Mouse (Mus musculus): ENCODE results near the gene Pcbp4. TPM values are rescaled to one million over a fixed set of nuclear protein-coding genes. Genes with fewer than 3 reads are reported as not detected.
A peak's percentile ranks its signal among the peaks of the same experiment; 100 is the strongest.

The Pcbp4 gene
- polyA plus RNA-seq, 1 experiment from 2014 or later, result 80.6 TPM

GRCm38 (mm10) chr9:106467746-106468145, 14.7 kb downstream of the Pcbp4 start:
- Histone ChIP-seq H3K4me2 (no peak overlapping the region), H3K36me3 (peaks cover 12% of the 10 kb centered on the region), H3K4me1 (peaks cover 23% of the 10 kb centered on the region), H3K27ac (no peak overlapping the region), H3K9ac (no peak overlapping the region), H3K4me3 (no peak overlapping the region), H3K27me3 (0 out of 2 replicates have a peak, but pooled peaks cover 7% of the 10 kb centered on the region), H3K9me3 (no peaks in the 10 kb centered on the region)
- 84% methylated on average over 7 of the region's 7 CpGs for whole genome bisulfite sequencing
- no peak for ATAC-seq (ENCODE audit: borderline replicate concordance, extremely low read depth, low FRiP score, low TSS enrichment)

GRCm38 (mm10) chr9:106469317-106469716, 16.2 kb downstream of the Pcbp4 start:
- Histone ChIP-seq H3K27me3 (0 out of 2 replicates have a peak, but pooled peaks cover 7% of the 10 kb centered on the region), H3K9me3 (no peaks in the 10 kb centered on the region), H3K4me2 (no peak overlapping the region), H3K4me3 (no peak overlapping the region), H3K27ac (no peak overlapping the region), H3K4me1 (peaks cover 33% of the 10 kb centered on the region), H3K9ac (no peak overlapping the region), H3K36me3 (no peaks in the 10 kb centered on the region)
- WGBS, result 63% methylated on average over 6 of the region's 6 CpGs
- ATAC-seq (ENCODE audit: borderline replicate concordance, extremely low read depth, low FRiP score, low TSS enrichment), result no peak

GRCm38 (mm10) chr9:106469776-106470175, 16.7 kb downstream of the Pcbp4 start:
- H3K9me3 ChIP-seq, result no peaks in the 10 kb centered on the region
- no peak overlapping the region for H3K4me3 ChIP-seq
- no peak for ATAC-seq (ENCODE audit: borderline replicate concordance, extremely low read depth, low FRiP score, low TSS enrichment)
- WGBS, result 59% methylated on average over 9 of the region's 9 CpGs
- no peak overlapping the region for H3K27ac ChIP-seq
- H3K27me3 ChIP-seq, result 0 out of 2 replicates have a peak, but pooled peaks cover 7% of the 10 kb centered on the region
- no peaks in the 10 kb centered on the region for H3K36me3 ChIP-seq
- H3K9ac ChIP-seq, result no peak overlapping the region
- H3K4me2 ChIP-seq, result no peak overlapping the region
- H3K4me1 ChIP-seq, result peaks cover 34% of the 10 kb centered on the region

- Histone ChIP-seq H3K36me3 (no peaks in the 10 kb centered on the region), H3K4me2 (peak overlapping the region; percentile 40), H3K9ac (no peak overlapping the region; the same call in 1 of the 2 replicates), H3K9me3 (no peaks in the 10 kb centered on the region), H3K27ac (no peak overlapping the region), H3K4me1 (peaks cover 40% of the 10 kb centered on the region), H3K27me3 (no peaks in the 10 kb centered on the region), H3K4me3 (no peak overlapping the region)
- ATAC-seq (ENCODE audit: borderline replicate concordance, extremely low read depth, low FRiP score, low TSS enrichment), result no peak
- WGBS, result 71% methylated on average over 13 of the region's 14 CpGs
These were observed 18.1 kb downstream of the Pcbp4 start for GRCm38 (mm10) chr9:106470991-106471750.

- peak; percentile 13; the same call in 1 of the 2 replicates for ATAC-seq (ENCODE audit: borderline replicate concordance, extremely low read depth, low FRiP score, low TSS enrichment)
- Histone ChIP-seq H3K36me3 (no peaks in the 10 kb centered on the region), H3K9me3 (no peaks in the 10 kb centered on the region), H3K4me1 (peaks cover 45% of the 10 kb centered on the region), H3K27me3 (no peaks in the 10 kb centered on the region), H3K4me2 (peak overlapping the region; percentile 40), H3K4me3 (no peak overlapping the region), H3K27ac (0 out of 2 replicates have a peak overlapping the region, but pooled peaks have one; percentile 30), H3K9ac (no peak overlapping the region; the same call in 1 of the 2 replicates)
- 10% methylated on average over 5 of the region's 5 CpGs for WGBS
These were observed 18.8 kb downstream of the Pcbp4 start for GRCm38 (mm10) chr9:106471892-106472291.

GRCm38 (mm10) chr9:106472321-106472720, 19.2 kb downstream of the Pcbp4 start:
- no peak overlapping the region for H3K9ac ChIP-seq
- WGBS, result 55% methylated on average over 4 of the region's 4 CpGs
- H3K9me3 ChIP-seq, result no peaks in the 10 kb centered on the region
- H3K4me3 ChIP-seq, result no peak overlapping the region
- ATAC-seq (ENCODE audit: borderline replicate concordance, extremely low read depth, low FRiP score, low TSS enrichment), result no peak
- H3K36me3 ChIP-seq, result no peaks in the 10 kb centered on the region
- H3K4me2 ChIP-seq, result peak overlapping the region; percentile 40; the same call in 1 of the 2 replicates
- no peaks in the 10 kb centered on the region for H3K27me3 ChIP-seq
- H3K4me1 ChIP-seq, result peaks cover 45% of the 10 kb centered on the region
- peak overlapping the region; percentile 30; the same call in 1 of the 2 replicates for H3K27ac ChIP-seq

- Histone ChIP-seq H3K27ac (no peak overlapping the region), H3K27me3 (no peaks in the 10 kb centered on the region), H3K9ac (no peak overlapping the region), H3K9me3 (no peaks in the 10 kb centered on the region), H3K36me3 (no peaks in the 10 kb centered on the region), H3K4me1 (peaks cover 52% of the 10 kb centered on the region), H3K4me3 (no peak overlapping the region), H3K4me2 (no peak overlapping the region)
- no peak for ATAC-seq (ENCODE audit: borderline replicate concordance, extremely low read depth, low FRiP score, low TSS enrichment)
- 83% methylated on average over 16 of the region's 16 CpGs for WGBS
These were observed 20.1 kb downstream of the Pcbp4 start for GRCm38 (mm10) chr9:106473081-106473752.

- Histone ChIP-seq H3K9ac (no peak overlapping the region), H3K27ac (no peak overlapping the region), H3K4me2 (no peak overlapping the region), H3K27me3 (no peaks in the 10 kb centered on the region), H3K4me3 (no peak overlapping the region), H3K36me3 (no peaks in the 10 kb centered on the region), H3K9me3 (no peaks in the 10 kb centered on the region), H3K4me1 (peaks cover 58% of the 10 kb centered on the region)
- 77% methylated on average over 5 of the region's 5 CpGs for WGBS
- no peak for ATAC-seq (ENCODE audit: borderline replicate concordance, extremely low read depth, low FRiP score, low TSS enrichment)
These were observed 20.6 kb downstream of the Pcbp4 start for GRCm38 (mm10) chr9:106473753-106474105.

GRCm38 (mm10) chr9:106474456-106474855, 21.4 kb downstream of the Pcbp4 start:
- Histone ChIP-seq H3K4me3 (no peak overlapping the region), H3K4me1 (peaks cover 59% of the 10 kb centered on the region), H3K36me3 (no peaks in the 10 kb centered on the region), H3K9ac (no peak overlapping the region), H3K27me3 (no peaks in the 10 kb centered on the region), H3K9me3 (no peaks in the 10 kb centered on the region), H3K4me2 (peak overlapping the region; percentile 26; the same call in 1 of the 2 replicates), H3K27ac (no peak overlapping the region)
- ATAC-seq (ENCODE audit: borderline replicate concordance, extremely low read depth, low FRiP score, low TSS enrichment), result no peak
- 5% methylated on average over 6 of the region's 6 CpGs for whole genome bisulfite sequencing

- H3K27ac ChIP-seq, result no peak overlapping the region
- H3K4me1 ChIP-seq, result peaks cover 59% of the 10 kb centered on the region
- no peaks in the 10 kb centered on the region for H3K9me3 ChIP-seq
- H3K9ac ChIP-seq, result no peak overlapping the region
- ATAC-seq (ENCODE audit: borderline replicate concordance, extremely low read depth, low FRiP score, low TSS enrichment), result no peak
- 61% methylated on average over 7 of the region's 7 CpGs for WGBS
- H3K36me3 ChIP-seq, result no peaks in the 10 kb centered on the region
- H3K27me3 ChIP-seq, result no peaks in the 10 kb centered on the region
- no peak overlapping the region for H3K4me3 ChIP-seq
- H3K4me2 ChIP-seq, result 0 out of 2 replicates have a peak overlapping the region, but pooled peaks have one; percentile 26
These were observed 22.0 kb downstream of the Pcbp4 start for GRCm38 (mm10) chr9:106475046-106475445.

GRCm38 (mm10) chr9:106475663-106476001, 22.5 kb downstream of the Pcbp4 start, which contains the start of gene Rrp9:
Rrp9 (plus strand) TSS chr9:106475963.
- H3K36me3 ChIP-seq, result 0 out of 2 replicates have a peak, but pooled peaks cover under 1% of the 10 kb centered on the region
- H3K9ac ChIP-seq, result peak within 1 kb of the TSS; percentile 23
- peaks cover 59% of the 10 kb centered on the region for H3K4me1 ChIP-seq
- peak within 1 kb of the TSS; percentile 74 for H3K4me3 ChIP-seq
- no peaks in the 10 kb centered on the region for H3K9me3 ChIP-seq
- no peak for ATAC-seq (ENCODE audit: borderline replicate concordance, extremely low read depth, low FRiP score, low TSS enrichment)
- no peaks in the 10 kb centered on the region for H3K27me3 ChIP-seq
- WGBS, result 76% methylated on average over 10 of the region's 10 CpGs
- H3K4me2 ChIP-seq, result peak within 1 kb of the TSS; percentile 48
- H3K27ac ChIP-seq, result peak within 1 kb of the TSS; percentile 76

All from lung, embryonic 15.5 days (tissue).